15 mouse cellular contexts compared by ENCODE assay signal in genomic region chr2:58844499-58844898, GRCm38 (mm10). TPM values are rescaled to one million over a fixed set of nuclear protein-coding genes. Genes with fewer than 3 reads are reported as not detected.
DNase-seq lines count a peak whose midpoint lies in the region; ATAC-seq lines count a peak whose summit lies in the region.
"Had no signal": no experiment of that assay in that cellular context is flagged by ENCODE, and none has a peak within 500 bp of the region (broad histone marks: within the 10 kb centered on the region; RNA-seq: fewer than 3 reads in every experiment).

No protein-coding gene starts in this region.

- no peak for DNase-seq in kidney, postnatal 14 days
- peak; percentile 44 for DNase-seq in CD4-positive, CD25-positive, alpha-beta regulatory T cell, adult 2 months (ENCODE audit: low read depth, low spot score)
- no peak for DNase-seq in gastrocnemius, adult 18-20 months (ENCODE audit: low spot score)
- DNase-seq in retina, embryonic 14.5 days (ENCODE audit: low spot score): no peak
- DNase-seq: heart, postnatal 10 days; kidney, adult 11 months; lung, postnatal 4 days had no signal

- H3K9ac ChIP-seq in kidney, embryonic 16.5 days (replicated peaks; ENCODE audit: low read length): no peak overlapping the region
- no peak overlapping the region for H3K9ac ChIP-seq in stomach, embryonic 16.5 days (ENCODE audit: low read length)
- H3K9ac ChIP-seq: limb, embryonic 12.5 days had no signal

- H3K27ac ChIP-seq in kidney, embryonic 16.5 days (ENCODE audit: low read length): no peak overlapping the region; the same call in 1 of the 2 replicates
- H3K27ac ChIP-seq in stomach, embryonic 16.5 days (ENCODE audit: low read length): peak overlapping the region; percentile 21; the same call in 1 of the 2 replicates
- H3K27ac ChIP-seq: limb, embryonic 12.5 days had no signal

- no peak overlapping the region for H3K4me3 ChIP-seq in kidney, embryonic 16.5 days (ENCODE audit: low read length)
- no peak overlapping the region for H3K4me3 ChIP-seq in stomach, embryonic 16.5 days (replicated peaks; ENCODE audit: low read length)
- H3K4me3 ChIP-seq: erythroblast, embryonic 14.5 days; limb, embryonic 12.5 days had no signal

- ATAC-seq in kidney, embryonic 16.5 days (ENCODE audit: low FRiP score, low TSS enrichment): no peak
- ATAC-seq in activated CD4-positive, CD25-positive, alpha-beta regulatory T cell, adult 4 months: peak; percentile 73
- no peak for ATAC-seq in stomach, embryonic 16.5 days (ENCODE audit: insufficient read depth, low FRiP score)

- H3K4me1 ChIP-seq in kidney, embryonic 16.5 days (ENCODE audit: insufficient read depth, low read length): peaks cover 4% of the 10 kb centered on the region; the same call in 1 of the 2 replicates
- peaks cover 2% of the 10 kb centered on the region; the same call in 1 of the 2 replicates for H3K4me1 ChIP-seq in stomach, embryonic 16.5 days (ENCODE audit: control insufficient read depth, insufficient read depth, low read length)

- peak overlapping the region; percentile 27 for H3K4me2 ChIP-seq in kidney, embryonic 16.5 days (replicated peaks; ENCODE audit: low read depth, low read length)
- peak overlapping the region; percentile 13; the same call in 1 of the 2 replicates for H3K4me2 ChIP-seq in stomach, embryonic 16.5 days (ENCODE audit: low read depth, low read length)
- H3K4me2 ChIP-seq: limb, embryonic 12.5 days had no signal

- no peaks in the 10 kb centered on the region for H3K36me3 ChIP-seq in kidney, embryonic 16.5 days (ENCODE audit: insufficient read depth, low read length)
- H3K36me3 ChIP-seq in stomach, embryonic 16.5 days (ENCODE audit: control insufficient read depth, insufficient read depth, low read length): no peaks in the 10 kb centered on the region
- H3K36me3 ChIP-seq: limb, embryonic 12.5 days had no signal

- no peaks in the 10 kb centered on the region for H3K27me3 ChIP-seq in kidney, embryonic 16.5 days (ENCODE audit: insufficient read depth, low read length)
- no peaks in the 10 kb centered on the region for H3K27me3 ChIP-seq in stomach, embryonic 16.5 days (ENCODE audit: control insufficient read depth, insufficient read depth, low read length)
- H3K27me3 ChIP-seq: limb, embryonic 12.5 days had no signal

- peaks cover 8% of the 10 kb centered on the region for H3K9me3 ChIP-seq in kidney, embryonic 16.5 days (ENCODE audit: low read length)
- no peaks in the 10 kb centered on the region for H3K9me3 ChIP-seq in stomach, embryonic 16.5 days (replicated peaks; ENCODE audit: control insufficient read depth, low read length)
- H3K9me3 ChIP-seq: limb, embryonic 12.5 days had no signal

- 19% methylated on average over 10 of the region's 10 CpGs for WGBS in kidney, embryonic 16.5 days
- 11% methylated on average over 10 of the region's 10 CpGs for WGBS in stomach, embryonic 16.5 days

RNA-seq across cellular contexts. Expression of gene Gm11099, which starts 14.7 kb away (rescaled TPM):
- not detected in 2 replicates for polyA plus RNA-seq in kidney, embryonic 16.5 days (2015; fragmentation: Nextera tagmentation; extraction: Ambion mirVana)
- polyA plus RNA-seq in activated CD4-positive, CD25-positive, alpha-beta regulatory T cell, adult 4 months (2017; shearing (Covaris generic)): not detected
- polyA plus RNA-seq in stomach, embryonic 16.5 days (2015; fragmentation: Nextera tagmentation; extraction: Ambion mirVana): not detected in 2 replicates
- total RNA-seq in gastrocnemius, adult 18-20 months (2021): not detected
- total RNA-seq: heart, postnatal 10 days; layer of hippocampus, postnatal 10 days had no signal
- polyA plus RNA-seq: erythroblast, embryonic 14.5 days; gonadal fat pad, adult 2 months; limb, embryonic 12.5 days; small intestine, adult 2 months had no signal
